Mouse (Mus musculus) megakaryocyte progenitor cell, adult 5-6 weeks (primary cell): ENCODE data around the gene Hivep3. TPM values are rescaled to one million over a fixed set of nuclear protein-coding genes. Genes with fewer than 3 reads are reported as not detected.
A peak's percentile ranks its signal among the peaks of the same experiment; 100 is the strongest.

ENCODE experiments used
- ATAC-seq: replicated peaks from 2 replicates; pipeline ENCODE4 v1.8.0; 2016; ENCODE audit warnings: mild to moderate bottlenecking, moderate TSS enrichment, inconsistent platforms; ENCODE audit not compliant: poor library complexity
- total RNA-seq, 2 experiments: library from RNA; stranded (forward) in 1 of 2; stranded (reverse) in 1 of 2; fragments of 157-497, 149-512 nt in 1 of 2; fragments of 200-1000 nt in 1 of 2; gene quantifications; 2 replicates each; pipeline versions ENCODE4 v1.2.3 to v1.2.4; 2015 to 2017

Hivep3 gene
- 6.6 and 7.2 TPM in 2 replicates for total RNA-seq (2015)
- total RNA-seq (2017): 0.83 and 3.2 TPM in 2 replicates

DNA sequence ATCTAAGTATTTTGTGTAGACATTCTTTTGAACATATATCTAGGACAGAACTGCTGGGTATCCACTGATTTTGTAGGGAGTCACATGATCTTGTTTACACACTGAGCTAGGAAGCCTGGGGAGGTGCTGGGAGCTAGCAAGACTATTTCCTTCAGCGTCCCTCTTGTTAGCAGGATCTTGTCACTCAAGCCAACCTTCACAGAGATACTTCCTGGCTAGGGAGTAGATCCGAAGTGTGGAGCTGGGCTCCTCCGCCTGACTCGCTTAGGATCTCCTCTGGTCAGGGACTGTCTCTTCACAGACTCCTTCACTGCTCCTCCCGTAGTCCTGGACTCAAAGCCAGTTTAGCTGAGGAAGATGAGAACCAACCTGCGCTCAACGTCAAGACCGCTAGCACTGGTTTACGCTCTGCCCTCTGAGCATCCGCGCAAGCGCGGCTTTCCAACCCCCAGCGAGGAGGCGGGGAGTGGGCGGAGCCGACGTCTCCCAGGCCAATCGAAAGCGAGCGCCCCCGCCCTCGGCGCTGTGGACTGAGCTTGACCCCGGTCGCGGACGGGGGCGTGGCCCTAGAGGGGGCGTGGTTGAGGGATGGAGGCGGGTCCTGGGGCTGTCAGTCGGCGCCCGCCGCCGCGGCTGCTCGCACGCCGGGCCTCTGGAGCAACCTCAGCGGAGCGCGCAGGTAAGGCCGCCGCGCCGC, at the start of gene Hivep3:
Gene Hivep3 (plus strand): TSS at position 601 of the 697 bp plus-strand sequence.
- ATAC-seq: peak; percentile 99

DNA sequence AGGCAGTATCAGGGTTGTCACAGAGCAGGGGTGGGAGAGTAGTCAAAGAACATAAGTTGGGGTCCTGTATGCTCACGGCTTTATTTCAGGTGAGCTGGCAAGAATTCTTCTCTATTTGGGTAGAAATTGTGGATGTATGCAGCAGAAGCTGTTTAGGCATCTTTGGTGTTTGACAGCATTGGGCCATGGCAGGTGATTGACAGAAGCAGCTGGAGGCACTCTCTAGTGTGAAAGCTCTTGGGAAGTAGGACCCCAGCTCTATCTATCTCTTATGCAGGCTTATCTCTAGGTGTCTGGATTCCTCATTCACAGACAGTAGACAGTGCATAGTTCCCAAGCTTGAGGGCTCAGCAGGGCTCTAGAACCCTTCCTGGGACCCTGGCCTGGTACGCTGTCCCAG, 47.8 kb upstream of the Hivep3 start:
- ATAC-seq: no peak

DNA sequence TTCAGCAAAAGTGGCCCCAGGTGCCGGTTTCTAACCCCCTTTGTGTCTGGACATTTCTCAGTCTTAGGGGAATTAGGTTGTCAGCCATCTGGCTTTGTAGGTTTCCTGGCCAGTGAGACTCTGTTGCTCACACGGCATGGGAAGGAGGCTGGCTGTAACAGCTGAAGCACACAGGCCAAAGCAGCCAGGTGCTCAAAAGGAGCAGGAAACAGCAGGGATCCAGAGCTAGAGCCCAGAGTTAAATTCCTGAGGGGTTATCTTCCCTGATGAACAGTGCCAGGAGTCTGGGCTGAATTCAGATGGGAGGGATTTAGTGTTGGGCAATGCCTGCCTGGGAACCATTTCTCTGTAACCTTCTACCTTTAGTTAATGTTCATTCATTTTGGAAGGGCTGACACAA, 35.2 kb upstream of the Hivep3 start:
- no peak for ATAC-seq

DNA sequence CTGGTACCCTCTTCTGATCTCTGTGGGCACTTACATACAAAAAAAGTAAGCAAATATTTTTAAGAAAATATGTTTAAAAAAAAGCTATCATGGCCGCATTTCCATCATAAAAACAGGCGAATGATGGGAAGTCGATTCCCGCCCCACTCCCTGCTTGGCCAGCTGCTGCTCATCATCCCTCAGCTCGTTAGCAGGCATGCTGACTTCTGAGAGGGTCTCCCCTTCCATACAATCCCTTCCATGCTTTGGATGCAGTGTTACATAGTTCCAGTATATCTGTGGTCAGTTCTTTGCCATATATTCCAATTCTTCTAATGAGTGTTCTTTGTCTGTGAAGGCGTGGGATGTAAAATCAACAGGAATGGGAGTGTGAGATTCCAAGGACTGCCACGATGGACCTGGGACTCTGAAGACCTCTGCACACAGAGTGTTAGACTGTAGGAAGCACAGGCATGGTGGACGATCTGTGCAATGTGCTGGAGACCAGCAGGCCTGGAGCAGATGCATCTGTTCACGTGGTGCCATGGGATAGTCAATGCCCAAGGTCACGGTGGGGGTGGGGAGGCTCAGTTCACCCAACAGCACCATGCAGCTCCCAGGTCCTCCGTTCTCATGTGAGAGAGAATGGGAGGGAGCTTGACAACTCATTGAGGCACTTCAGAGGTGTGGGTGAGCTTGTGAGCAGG, 32.2 kb upstream of the Hivep3 start:
- no peak for ATAC-seq

DNA sequence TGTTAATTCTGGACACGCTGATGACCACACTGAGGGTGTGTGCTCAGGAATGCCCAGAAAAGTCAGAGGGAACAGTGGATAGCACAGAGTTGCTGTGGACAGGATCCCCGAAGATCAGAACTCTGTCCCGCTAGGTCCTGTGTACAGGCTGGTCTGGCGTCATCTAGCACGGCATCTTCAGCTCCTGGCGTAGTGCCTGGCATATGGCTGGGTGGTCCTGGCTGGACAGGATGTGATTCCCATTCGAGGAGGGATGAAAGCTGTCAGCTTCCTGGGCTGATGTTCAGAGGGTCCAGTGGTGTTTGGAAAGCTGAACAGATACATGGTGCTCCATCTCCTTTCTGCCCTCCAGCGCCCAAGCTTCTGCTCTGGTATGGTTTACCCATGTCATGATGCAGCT, 29.6 kb upstream of the Hivep3 start:
- ATAC-seq: no peak

DNA sequence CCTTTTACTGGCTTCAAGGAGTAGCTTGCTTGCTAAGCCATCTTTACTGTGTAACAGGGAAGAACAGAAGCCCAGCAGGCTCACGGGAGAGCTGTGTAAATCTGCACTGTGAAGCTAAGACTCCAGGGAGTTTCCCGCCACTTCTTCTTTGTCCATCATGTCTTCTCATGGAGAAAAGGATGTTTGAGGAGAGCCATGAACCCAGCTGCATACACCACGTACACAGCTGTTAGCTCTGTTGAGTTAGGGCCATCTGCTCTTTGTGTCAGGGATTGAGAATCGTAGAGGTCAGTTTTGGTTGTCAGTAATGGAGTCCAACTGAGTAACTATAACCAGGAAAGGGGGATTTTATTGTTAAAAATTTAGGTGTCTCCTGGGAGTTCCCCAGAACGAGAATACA, 26.3 kb upstream of the Hivep3 start:
- no peak for ATAC-seq

DNA sequence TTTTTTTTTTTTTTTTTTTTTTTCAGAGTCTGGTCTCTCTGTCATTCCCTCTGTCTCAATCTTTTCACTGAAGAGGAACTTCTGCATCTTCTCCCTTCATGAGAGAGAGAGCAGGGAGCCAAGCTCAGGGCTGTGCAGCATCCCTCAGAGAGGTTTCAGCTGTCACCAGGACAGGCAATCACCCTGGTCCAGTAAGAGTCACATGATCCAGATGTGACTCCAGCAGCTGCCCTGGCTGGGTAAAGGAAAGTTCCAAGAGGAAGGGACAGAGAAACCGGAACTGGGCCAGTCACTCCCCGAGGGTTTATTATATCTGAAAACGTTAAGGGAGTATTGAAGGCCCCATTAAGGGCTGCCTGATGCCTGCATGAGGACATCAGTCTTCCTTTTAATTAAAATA, 25.8 kb upstream of the Hivep3 start:
- ATAC-seq: no peak

DNA sequence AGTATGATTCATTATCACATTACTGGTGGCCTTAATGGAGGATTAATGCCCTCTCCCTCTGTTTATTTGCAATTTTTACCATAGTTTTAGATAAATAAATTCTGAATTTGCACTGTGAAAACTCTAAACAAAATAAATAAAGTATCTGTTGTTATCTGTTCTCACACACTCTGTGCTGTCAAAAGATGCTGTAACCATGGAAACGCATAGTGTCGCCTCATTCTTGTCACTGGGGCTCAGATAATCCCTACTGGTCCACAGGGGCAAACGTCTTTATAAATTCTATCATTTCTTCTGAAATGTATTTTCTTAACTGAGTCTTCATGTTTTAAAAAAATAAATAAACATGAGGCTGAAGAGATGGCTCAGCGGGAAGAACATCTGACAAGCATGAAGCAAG, 23.4 kb upstream of the Hivep3 start:
- no peak for ATAC-seq

DNA sequence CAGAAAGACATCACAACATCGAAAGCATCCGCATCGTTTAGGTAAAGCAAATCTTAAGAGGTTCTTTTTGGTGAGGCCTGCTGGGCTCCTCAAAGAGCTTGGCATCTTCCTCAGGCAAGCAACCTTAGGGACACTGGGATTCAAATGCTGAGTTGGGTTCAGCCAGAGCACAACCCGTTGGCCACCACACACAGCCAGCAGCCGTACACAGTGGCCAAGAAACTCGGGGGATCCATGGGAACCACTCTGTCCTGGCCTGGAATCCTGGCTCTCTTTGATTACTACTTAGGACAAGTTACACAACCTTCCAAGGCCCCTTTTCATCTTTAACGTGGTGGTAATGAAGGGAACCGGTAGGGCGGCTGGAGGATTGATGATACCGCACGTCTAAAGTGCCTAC, 16.1 kb upstream of the Hivep3 start:
- no peak for ATAC-seq

DNA sequence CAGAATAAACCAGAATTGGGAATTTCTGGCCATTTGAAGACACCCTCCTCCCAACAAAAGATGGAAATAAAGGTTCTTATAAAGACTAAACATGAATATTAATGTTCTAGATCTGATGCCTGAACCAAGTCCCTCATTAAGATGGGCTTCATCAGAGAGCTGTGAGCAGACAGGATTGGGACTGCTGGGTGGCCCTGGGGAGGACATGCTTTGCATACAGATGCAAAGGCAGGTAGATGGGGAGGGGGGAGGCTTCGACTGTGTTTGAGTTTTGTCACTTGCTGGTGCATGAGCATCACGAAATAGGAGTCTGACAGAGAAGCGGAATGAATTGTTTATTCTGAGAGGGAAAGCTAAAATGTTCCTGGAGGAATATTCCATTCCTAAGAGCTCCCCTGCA, 12.1 kb upstream of the Hivep3 start:
- no peak for ATAC-seq

DNA sequence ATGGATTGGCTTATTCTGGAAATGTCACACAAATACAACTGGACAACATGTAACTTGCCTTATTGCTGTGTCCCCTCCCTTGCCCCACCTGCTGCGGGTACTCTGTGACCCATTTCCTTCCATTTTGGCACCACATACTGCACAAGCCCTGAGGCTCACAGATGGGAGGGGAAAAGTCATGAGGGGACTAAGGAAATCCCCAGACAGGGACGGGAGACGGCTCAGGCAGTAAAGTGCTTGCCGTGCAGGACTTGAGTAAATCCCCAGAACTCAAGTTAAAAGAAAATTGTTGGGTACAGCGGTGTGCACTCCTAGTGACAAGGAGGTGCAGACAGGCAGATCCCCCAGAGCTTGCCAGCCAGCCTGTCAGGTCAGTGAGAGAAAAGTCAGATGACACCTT, 7.5 kb upstream of the Hivep3 start:
- ATAC-seq: no peak

DNA sequence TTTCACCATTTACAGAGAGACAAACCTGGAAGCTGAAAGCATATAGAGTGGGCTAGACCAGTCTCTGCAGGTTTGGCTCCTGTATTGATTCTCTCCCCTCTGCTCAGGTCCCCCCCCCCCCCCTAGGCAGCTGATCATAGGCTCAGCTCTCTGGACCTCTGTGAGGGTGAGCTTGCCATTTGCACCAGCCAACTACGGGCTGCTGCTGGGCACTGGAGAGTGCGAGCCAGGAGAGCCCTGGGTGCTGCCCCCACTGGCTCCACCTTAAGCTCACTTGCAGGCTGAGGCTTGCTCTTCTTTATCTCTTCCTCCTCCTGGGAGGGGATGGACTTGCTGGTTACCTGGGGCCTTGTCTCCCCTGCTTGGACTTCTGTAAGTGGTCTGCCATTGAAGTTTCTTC, 5.7 kb upstream of the Hivep3 start:
- ATAC-seq: no peak

DNA sequence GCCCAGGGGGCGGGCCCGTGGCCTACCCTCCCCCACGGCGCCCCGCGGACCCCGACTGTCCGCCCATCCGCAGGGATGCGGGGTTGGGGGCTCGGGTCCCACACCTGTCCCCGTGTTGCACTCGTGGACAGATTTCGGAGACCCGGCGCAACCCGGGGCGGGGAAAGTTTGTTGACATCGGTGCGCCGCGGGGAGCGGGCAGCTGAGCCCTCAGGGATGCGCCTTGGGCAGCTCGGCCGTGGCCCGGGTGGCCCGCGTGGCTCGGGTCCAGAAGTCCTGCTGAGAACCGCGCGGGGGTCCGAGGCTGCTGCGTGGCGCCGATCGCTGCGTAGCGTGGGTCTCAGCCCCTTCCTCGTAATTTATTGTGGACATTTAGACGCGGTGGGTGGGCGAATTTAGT, 358 bp downstream of the Hivep3 start:
- no peak for ATAC-seq

DNA sequence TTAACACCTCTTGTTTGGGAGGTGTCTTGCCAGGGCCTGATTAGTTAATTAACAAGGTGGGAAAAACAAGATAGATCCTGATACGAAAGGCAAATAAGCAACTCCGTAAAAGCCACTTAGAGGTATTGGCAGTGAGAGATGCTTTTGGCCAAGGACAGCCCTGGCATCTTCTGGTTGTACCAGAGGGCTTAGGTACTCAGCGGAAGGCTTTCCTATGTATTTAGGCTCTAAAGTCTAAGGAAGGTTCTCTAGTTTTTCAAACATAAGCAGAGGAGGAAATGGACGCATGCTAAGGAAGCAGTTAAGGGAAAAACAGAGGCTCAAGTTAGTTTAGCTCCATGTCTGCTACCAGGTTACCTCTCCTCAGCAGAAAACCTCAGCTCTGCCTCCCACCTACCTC, 768 bp downstream of the Hivep3 start:
- ATAC-seq: no peak

DNA sequence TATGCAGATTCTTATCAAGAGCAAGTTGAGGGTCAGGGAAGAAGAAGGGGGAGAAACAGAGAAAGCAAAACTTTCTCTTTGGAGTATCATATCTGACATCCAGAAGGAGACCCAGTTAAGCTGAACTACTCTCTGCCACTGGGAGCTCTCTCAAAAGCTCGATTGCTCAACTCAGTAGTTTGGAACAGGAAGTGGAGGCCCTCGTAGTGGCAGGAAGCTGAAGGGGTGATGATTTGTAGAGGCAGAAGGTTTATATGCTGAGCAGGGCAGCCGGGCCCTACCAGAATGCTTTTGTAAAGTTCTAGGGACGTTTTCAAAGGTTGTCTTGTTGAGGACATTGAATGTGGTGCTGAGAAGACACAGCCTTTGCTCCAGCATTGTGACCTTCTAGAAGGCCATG, 5.1 kb downstream of the Hivep3 start:
- peak; percentile 89 for ATAC-seq

DNA sequence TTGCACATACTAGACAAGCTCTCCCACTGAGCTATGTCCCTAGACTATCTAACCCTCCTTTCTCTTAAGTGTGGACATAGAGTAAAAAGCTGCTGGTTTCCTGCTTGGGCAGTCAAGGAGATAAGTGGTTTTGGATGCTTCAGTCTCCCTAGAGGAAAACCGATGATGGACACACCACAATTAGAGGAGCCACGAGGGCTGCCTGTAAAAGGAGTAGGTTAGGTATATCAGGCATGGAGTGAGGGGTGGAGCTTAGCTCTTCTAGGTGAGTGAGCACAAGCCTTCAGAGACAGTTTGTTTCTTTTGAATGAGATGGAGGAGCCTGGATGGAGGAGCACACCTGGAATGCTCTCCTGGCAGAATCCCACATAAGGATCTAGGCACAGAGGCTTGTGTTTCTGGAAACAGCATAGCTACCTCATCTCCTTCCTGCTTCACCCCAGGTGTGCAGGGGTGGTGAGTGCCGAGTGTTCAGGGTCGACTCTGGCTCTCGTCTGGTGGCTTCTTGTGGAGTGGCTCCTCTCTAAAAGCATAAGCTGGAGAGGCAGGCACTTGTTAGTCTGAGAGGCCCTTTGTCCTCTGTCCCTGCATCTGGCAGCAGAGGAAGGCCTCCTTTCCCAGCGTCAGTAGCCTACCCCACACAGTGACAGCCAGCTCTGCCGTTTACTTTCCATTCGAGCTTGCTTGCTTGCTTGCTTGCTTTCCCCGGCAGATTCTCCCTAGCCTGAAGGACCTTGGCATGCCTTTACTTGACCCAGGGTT, 5.9 kb downstream of the Hivep3 start:
- no peak for ATAC-seq

DNA sequence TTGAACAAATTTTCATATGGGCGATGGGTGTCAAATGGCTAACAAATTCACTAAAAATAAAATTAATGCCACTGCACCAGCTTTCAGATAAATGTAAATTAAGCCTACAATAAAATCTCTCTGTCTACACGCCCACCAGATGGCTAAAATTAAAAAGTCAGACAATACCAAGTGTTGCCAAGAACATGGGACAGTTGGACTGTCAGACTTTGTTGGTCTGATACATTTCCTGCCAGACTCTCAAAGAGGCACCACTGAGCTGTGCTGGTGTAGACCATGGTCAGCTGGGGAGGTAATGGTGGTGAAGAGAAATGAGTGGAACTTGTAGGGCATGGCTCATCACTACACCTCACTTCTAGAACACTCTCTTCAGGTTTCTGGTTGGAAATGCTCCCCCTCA, 14.8 kb downstream of the Hivep3 start:
- ATAC-seq: no peak

DNA sequence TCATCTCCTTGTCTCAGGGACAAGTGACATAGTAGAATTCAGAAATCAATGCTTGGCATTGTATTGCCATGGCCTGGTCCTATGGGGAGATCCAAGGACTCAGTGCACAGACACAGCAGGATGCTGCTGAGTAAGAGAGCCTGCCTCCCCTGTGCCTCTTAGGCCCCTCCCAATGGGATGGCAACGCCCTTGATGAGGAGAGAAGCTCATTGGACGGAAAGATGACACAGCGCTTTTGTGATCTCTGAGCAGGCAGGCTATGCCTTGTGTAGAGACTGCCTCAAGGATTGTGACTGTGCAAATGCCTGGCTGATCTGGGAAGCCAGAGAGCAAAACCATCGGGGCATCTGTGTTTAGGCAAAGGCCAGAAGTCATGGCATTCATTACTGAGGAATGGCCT, 16.6 kb downstream of the Hivep3 start:
- peak; percentile 99 for ATAC-seq

DNA sequence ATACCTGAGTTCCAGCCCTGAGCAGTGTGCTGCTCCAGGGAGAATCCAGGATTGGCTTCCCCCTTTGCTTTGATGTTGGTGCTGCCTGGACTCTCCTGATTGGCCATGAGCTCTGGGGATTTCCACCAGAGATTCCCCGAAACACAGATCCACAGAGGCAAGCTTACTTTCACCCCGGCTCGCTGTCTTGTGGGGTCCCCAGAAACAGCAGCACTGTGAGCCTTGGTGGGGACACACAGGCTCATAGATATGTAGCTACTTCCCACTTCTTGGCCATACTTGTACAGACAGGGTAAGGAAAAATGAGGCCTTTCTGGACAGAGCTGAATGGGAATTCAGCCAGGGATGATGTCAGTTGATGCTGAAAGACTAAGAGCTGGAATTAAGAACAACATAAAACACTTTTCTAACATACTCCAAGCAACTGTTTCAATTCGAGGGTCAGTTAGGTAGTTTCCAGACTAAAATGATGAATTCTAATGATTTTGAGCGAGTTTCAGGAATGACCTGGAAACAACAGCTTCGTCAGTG, 17.2 kb downstream of the Hivep3 start:
- ATAC-seq: no peak

DNA sequence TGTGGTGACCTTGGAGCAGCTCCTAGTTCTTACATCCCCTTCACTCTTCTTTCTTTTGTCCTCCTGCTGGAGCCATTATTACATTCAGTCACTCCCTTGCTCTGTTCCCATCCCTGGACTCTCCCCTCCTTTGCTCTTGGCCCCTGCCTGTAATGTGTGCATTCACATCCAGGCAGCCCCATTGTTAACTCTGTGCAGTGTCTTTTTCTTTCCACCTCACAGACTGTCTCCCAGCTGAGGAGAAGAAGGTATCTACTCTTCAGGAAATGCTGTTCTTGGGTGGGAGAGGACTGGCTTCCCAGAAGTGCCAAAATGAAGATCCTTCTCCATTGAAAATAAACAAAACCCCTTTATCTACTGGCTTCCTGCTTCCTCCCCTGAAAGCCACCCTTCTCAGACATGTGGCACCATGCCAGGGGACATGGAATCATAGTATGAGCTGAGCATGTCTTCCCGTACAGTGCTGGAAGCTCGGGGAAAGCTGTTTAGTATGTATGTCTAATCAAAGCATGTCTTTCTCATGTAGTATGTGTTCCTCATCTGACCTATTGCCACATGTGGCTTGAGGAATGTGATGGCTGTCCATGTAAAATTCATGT, 17.9 kb downstream of the Hivep3 start:
- ATAC-seq: no peak

DNA sequence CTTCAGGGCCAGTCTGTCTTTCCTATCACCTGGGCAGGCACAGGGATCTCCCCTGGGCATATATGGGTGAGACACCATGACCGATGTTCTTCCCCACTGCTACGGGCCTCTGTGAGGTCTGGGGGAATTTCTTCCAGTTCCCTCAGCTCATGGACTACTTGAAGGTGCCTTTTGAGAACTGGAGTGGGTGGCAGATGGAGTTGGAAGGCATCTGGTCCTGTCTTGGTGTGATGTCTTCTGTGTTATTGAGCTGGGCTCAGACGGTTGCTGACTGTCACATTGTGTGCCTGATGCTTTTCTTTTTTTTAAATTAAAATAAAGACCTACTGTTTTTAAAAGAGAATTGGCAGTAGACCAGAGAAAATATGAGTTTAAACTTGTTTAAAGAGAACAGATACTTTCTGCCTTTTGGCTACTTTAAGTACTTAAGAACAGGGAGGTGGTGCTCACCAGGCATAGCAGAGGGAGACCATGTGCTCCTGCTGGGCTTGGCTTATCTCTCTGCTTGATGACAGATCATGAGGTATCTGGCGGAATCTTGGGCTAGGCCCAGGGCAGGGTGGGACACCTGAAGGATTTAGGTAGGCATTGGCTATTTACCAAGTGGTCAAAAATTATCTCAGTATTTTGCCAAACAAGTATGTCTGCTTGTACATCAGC, 26.1 kb downstream of the Hivep3 start:
- ATAC-seq: no peak
